Mouse (Mus musculus) limb, embryonic 14.5 days (tissue): ENCODE data around the gene Zfp143. TPM values are rescaled to one million over a fixed set of nuclear protein-coding genes. Genes with fewer than 3 reads are reported as not detected.

Experiments
- ATAC-seq: fragments of 200-750 bp; cut with Nextera tagmentation; 2 replicates; pipeline ENCODE4 v1.8.0; 2017; ENCODE audit warnings: low read depth, moderate number of reproducible peaks, moderate TSS enrichment; ENCODE audit not compliant: low FRiP score
- DNase-seq: peaks from one replicate; pipeline ENCODE4 v3.0.0-alpha.2; 2015; ENCODE audit warnings: low spot score
- H3K27ac ChIP-seq: fragments of 300-500 bp; sonication (generic); replicated peaks from 2 replicates; pipeline ENCODE4 v1.5.1; 2014; ENCODE audit warnings: low read depth, mild to moderate bottlenecking, low read length, moderate library complexity, mixed read lengths
- H3K27me3 ChIP-seq: fragments of 300-500 bp; sonication (generic); 2 replicates; pipeline ENCODE4 v1.6.1; 2014; ENCODE audit warnings: low read length, mixed read lengths; ENCODE audit not compliant: control insufficient read depth, insufficient read depth
- H3K36me3 ChIP-seq: fragments of 300-500 bp; sonication (generic); 2 replicates; pipeline ENCODE4 v1.6.1; 2014; ENCODE audit warnings: mild to moderate bottlenecking, low read length, moderate library complexity, mixed read lengths; ENCODE audit not compliant: control insufficient read depth, insufficient read depth
- H3K4me1 ChIP-seq: fragments of 300-500 bp; sonication (generic); 2 replicates; pipeline ENCODE4 v1.6.1; 2014; ENCODE audit warnings: antibody characterized with exemption, low read length, mixed read lengths; ENCODE audit not compliant: control insufficient read depth, insufficient read depth
- H3K4me2 ChIP-seq: fragments of 300-500 bp; sonication (generic); replicated peaks from 2 replicates; pipeline ENCODE4 v1.6.1; 2014; ENCODE audit warnings: low read depth, mild to moderate bottlenecking, low read length, moderate library complexity; ENCODE audit not compliant: severe bottlenecking
- H3K4me3 ChIP-seq: fragments of 300-500 bp; sonication (generic); replicated peaks from 2 replicates; pipeline ENCODE4 v1.5.1; 2014; ENCODE audit warnings: low read length
- H3K9ac ChIP-seq: fragments of 300-500 bp; sonication (generic); 2 replicates; pipeline ENCODE4 v1.6.1; 2014; ENCODE audit warnings: mild to moderate bottlenecking, low read depth, low read length, moderate library complexity; ENCODE audit not compliant: severe bottlenecking
- H3K9me3 ChIP-seq: fragments of 300-500 bp; sonication (generic); 2 replicates; pipeline ENCODE4 v1.6.1; 2016; ENCODE audit warnings: low read length; ENCODE audit not compliant: control insufficient read depth
- POLR2A ChIP-seq: fragments of 200-500 bp; IDR thresholded peaks from 2 replicates; pipeline ENCODE4 v1.8.0; 2012; ENCODE audit warnings: inconsistent platforms, mild to moderate bottlenecking, moderate library complexity, borderline replicate concordance; ENCODE audit not compliant: insufficient read depth, insufficient read length; ENCODE audit errors: extremely low read depth
- WGBS: fragments of 180-500 bp; shearing (Covaris S2); extraction: QIAGEN DNeasy Blood & Tissue Kit; methylation state at CpG from one replicate; pipeline ENCODE4 v1.1.7; 2014; 5-methylcytosine and 5-hydroxymethylcytosine counted together
- polyA plus RNA-seq, 2 experiments: library from polyadenylated mRNA; depleted of rRNA in 1 of 2; stranded (reverse) in 1 of 2; unstranded in 1 of 2; fragments of >200 nt; fragmentation: Nextera tagmentation in 1 of 2; extraction: Ambion mirVana in 1 of 2; gene quantifications; 2 replicates each; pipeline versions ENCODE4 v1.2.1 to v1.2.3; 2012 to 2014

The Zfp143 gene
- polyA plus RNA-seq, 2 experiments: 14.1 to 18.0 TPM

DNA sequence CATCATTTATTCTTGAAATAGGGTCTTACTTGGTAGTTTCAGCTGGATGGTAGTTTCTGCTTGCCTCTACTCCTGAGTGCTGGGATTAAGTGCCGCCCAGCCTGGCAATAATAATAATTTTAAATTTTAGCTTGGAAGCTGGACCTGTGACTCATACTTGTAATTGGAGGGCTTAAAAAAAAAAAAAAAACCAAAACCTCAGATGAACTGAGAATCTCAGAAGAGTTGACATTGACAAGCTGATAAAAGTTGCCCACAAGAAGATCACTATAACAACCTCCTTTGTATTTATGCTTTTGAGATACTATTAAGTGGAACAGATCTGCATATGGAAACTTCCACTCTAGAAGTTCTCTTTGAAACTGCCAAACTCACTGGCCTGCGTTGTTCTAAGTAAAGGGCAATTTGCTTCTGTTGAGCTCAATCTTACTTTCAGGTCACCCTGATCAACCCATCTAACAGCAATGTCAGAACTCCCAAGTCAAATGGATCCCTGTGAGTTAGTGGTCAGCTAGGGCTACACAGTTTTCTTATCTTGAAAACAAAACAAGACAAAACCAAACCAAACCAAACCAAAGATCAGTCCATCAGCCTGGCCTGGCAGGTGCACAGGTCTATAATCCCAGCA, 59.3 kb downstream of the Zfp143 start:
- no peaks in the 10 kb centered on the region for H3K27me3 ChIP-seq
- no peak overlapping the region for H3K27ac ChIP-seq
- no peak overlapping the region for H3K4me3 ChIP-seq
- ATAC-seq (no peak), DNase-seq (no peak)
- no peaks in the 10 kb centered on the region for H3K9me3 ChIP-seq
- H3K36me3 ChIP-seq: no peaks in the 10 kb centered on the region
- 84% methylated on average over 2 of the region's 2 CpGs for WGBS
- no peak for TF ChIP-seq POLR2A
- no peak overlapping the region for H3K4me2 ChIP-seq
- peaks cover 7% of the 10 kb centered on the region for H3K4me1 ChIP-seq
- H3K9ac ChIP-seq: no peak overlapping the region

DNA sequence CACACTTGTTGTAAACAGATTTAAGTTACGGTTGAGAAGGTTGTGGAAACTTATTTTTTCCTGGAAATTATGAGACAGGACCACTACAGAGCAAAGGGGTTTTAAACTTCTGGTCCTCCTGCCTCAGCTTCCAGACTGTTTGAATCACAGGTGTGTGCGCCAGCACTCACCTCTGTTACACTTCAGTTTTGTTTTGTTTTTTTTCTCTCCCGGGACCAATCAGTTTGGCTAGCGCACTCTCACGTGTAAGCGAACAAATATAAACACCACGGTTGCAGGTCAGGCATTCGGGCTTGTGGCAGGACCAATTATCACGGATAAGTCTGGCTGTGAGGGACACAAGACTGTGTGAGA, 60.1 kb downstream of the Zfp143 start:
- H3K9ac ChIP-seq: peak overlapping the region; percentile 83
- 2% methylated on average over 9 of the region's 9 CpGs for WGBS
- no peaks in the 10 kb centered on the region for H3K27me3 ChIP-seq
- no peak for DNase-seq
- peak overlapping the region; percentile 85 for H3K4me2 ChIP-seq
- TF ChIP-seq POLR2A: no peak
- peaks cover 7% of the 10 kb centered on the region for H3K4me1 ChIP-seq
- H3K36me3 ChIP-seq: peaks cover under 1% of the 10 kb centered on the region; the same call in 1 of the 2 replicates
- ATAC-seq: no peak
- H3K4me3 ChIP-seq: peak overlapping the region; percentile 94
- H3K9me3 ChIP-seq: no peaks in the 10 kb centered on the region
- H3K27ac ChIP-seq: peak overlapping the region; percentile 72; the same call in 1 of the 2 replicates

DNA sequence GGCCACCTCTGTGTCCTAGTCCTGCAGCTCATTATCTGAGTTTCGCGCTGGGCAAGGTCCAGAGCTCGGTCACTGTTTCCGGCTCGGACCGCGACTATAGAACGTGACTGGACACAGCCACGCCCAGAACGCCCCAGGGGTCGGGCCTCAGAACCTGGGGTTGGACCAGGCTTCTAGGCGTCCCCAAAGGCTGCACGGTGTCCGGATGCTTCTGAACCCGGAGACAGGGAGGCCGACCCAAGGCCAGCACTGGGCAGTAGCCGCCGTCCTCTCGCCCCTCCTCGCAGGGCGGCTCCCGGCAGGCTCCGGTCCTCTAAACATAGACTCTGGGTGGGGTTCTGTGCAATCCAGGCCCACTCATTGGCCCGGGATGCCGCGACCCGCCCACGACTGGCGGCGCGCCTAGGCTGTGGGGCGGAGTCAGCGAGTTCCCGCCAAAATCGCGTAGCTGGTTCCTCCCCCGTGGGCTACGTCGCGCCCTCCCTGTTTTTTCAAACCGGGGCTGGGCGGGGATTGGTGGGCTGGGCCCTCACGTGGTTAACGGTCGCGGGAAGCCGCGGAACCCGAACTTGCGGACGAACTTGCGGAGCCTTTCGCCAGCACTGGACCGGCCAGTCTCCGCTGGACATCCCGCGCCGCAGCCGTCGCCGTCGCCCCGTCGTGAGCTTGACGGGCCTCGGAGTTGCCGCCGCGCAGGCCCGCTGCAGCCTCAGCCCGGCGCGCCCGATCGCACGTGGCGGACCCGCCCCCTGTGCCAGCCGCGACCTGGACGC, 60.7 kb downstream of the Zfp143 start, which contains the start of gene Wee1:
TSS of gene Wee1 (plus strand) at position 531 of the 773 bp plus-strand sequence.
- Histone ChIP-seq H3K9ac (peak within 1 kb of the TSS; percentile 83), H3K4me2 (peak within 1 kb of the TSS; percentile 85)

DNA sequence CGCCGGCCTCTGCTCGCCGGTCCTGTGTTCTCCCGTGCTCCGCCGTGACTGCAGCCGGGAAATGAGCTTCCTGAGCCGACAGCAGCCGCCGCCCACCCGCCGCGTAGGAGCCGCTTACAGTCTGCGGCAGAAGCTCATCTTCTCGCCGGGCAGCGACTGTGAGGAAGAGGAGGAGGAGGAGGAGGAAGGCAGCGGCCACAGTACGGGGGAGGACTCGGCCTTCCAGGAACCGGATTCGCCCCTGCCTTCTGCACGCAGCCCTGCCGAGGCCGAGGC, 61.2 kb downstream of the Zfp143 start:
- H3K36me3 ChIP-seq: peaks cover 6% of the 10 kb centered on the region
- ATAC-seq (0 out of 2 replicates have a peak, but pooled peaks have one; percentile 0), DNase-seq (no peak)
- no peak for TF ChIP-seq POLR2A
- peak overlapping the region; percentile 94 for H3K4me3 ChIP-seq
- H3K4me1 ChIP-seq: peaks cover 7% of the 10 kb centered on the region
- no peaks in the 10 kb centered on the region for H3K27me3 ChIP-seq
- peak overlapping the region; percentile 89 for H3K27ac ChIP-seq
- peak overlapping the region; percentile 61 for H3K4me2 ChIP-seq
- WGBS: 0% methylated on average over 8 of the region's 27 CpGs
- peak overlapping the region; percentile 83 for H3K9ac ChIP-seq
- no peaks in the 10 kb centered on the region for H3K9me3 ChIP-seq

More for the DNA sequence above, 60.7 kb downstream of the Zfp143 start, which contains the start of gene Wee1:
- TF ChIP-seq POLR2A: 0 out of 2 replicates have a peak, but pooled peaks have one; percentile 56
- DNase-seq (peak; percentile 98), ATAC-seq (peak; percentile 96)
- Histone ChIP-seq H3K27ac (peak within 1 kb of the TSS; percentile 89), H3K36me3 (peaks cover 6% of the 10 kb centered on the region), H3K4me3 (peak within 1 kb of the TSS; percentile 94), H3K4me1 (peaks cover 7% of the 10 kb centered on the region), H3K27me3 (no peaks in the 10 kb centered on the region), H3K9me3 (no peaks in the 10 kb centered on the region)
- WGBS: 0% methylated on average over 65 of the region's 81 CpGs

DNA sequence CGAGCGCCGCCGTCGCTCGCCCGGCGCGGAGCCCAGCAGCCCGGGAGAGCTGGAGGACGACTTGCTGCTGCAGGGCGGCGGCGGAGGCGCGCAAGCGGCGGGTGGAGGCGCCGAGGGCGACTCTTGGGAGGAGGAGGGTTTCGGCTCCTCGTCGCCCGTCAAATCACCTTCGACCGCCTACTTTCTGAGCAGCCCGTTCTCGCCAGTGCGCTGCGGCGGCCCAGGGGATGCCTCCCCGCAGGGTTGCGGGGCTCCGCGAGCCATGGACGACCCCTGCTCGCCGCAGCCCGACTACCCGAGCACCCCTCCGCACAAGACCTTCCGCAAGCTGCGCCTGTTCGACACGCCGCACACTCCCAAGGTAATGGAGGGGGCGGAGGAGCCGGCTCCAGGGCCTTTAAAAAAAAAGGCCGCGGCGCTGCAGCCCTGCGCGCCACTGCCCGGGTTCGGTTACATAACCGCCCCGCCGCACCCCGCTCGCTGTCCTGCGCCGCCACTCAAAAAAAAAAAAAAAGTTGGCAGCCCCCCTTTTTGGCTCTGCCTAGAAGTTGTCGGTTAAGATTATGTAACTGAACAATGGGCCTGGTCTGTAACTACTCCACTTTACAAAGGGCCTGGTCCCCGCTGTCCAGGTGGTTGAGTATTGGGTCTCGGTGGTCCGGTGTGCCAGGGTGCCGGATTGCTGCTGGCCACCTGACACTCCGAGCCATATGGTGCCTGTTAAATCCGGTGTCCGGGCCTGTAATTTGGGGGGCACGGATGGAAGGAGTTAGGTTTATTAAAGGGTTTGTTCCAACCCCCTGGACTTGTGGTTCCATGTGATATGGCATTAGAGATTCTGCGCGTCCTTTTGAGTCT, 61.8 kb downstream of the Zfp143 start:
- DNase-seq: peak; percentile 69
- H3K27ac ChIP-seq: peak overlapping the region; percentile 89
- peak overlapping the region; percentile 94 for H3K4me3 ChIP-seq
- H3K36me3 ChIP-seq: peaks cover 12% of the 10 kb centered on the region
- H3K4me2 ChIP-seq: peak overlapping the region; percentile 61
- peaks cover 7% of the 10 kb centered on the region for H3K4me1 ChIP-seq
- WGBS: under 1% methylated on average over 47 of the region's 74 CpGs
- no peaks in the 10 kb centered on the region for H3K27me3 ChIP-seq
- ATAC-seq: peak; percentile 17; the same call in 1 of the 2 replicates
- H3K9ac ChIP-seq: peak overlapping the region; percentile 83
- no peaks in the 10 kb centered on the region for H3K9me3 ChIP-seq
- no peak for TF ChIP-seq POLR2A
